Mouse (Mus musculus) liver, adult 2 months (tissue): ENCODE measurements around the gene 1700001K19Rik. TPM values are rescaled to one million over a fixed set of nuclear protein-coding genes. Genes with fewer than 3 reads are reported as not detected.
A peak's percentile ranks its signal among the peaks of the same experiment; 100 is the strongest.
"Not testable (repeated sequence)": the region's sequence is repeated elsewhere in the genome, so short reads cannot be mapped to it uniquely, and the experiment has no call there.

Source experiments
- DNase-seq: peaks from one replicate; pipeline ENCODE4 v3.0.0-alpha.2; 2011; ENCODE audit warnings: low read depth, low spot score; ENCODE audit errors: extremely low read depth
- H3K27ac ChIP-seq: fragments of 200-500 bp; replicated peaks from 2 replicates; pipeline ENCODE4 v1.5.1; 2012; ENCODE audit warnings: low read depth, mild to moderate bottlenecking, control low read depth, inconsistent platforms, low read length; ENCODE audit not compliant: insufficient read depth
- H3K27me3 ChIP-seq: fragments of 200-500 bp; 2 replicates; pipeline ENCODE4 v1.6.1; 2012; ENCODE audit warnings: mild to moderate bottlenecking, moderate library complexity, low read length, inconsistent platforms; ENCODE audit not compliant: control insufficient read depth, insufficient read depth
- H3K36me3 ChIP-seq: fragments of 200-500 bp; 2 replicates; pipeline ENCODE4 v1.6.1; 2012; ENCODE audit warnings: low read length, inconsistent platforms; ENCODE audit not compliant: control insufficient read depth, insufficient read depth
- H3K4me1 ChIP-seq: fragments of 200-500 bp; 2 replicates; pipeline ENCODE4 v1.6.1; 2011; ENCODE audit warnings: low read length; ENCODE audit not compliant: control insufficient read depth, insufficient read depth
- H3K4me3 ChIP-seq: fragments of 200-500 bp; 2 replicates; pipeline ENCODE4 v1.5.1; 2011; ENCODE audit warnings: low read depth, mild to moderate bottlenecking, control low read depth, low read length, moderate library complexity; ENCODE audit not compliant: insufficient read depth
- H3K79me2 ChIP-seq: fragments of 200-500 bp; 2 replicates; pipeline ENCODE4 v1.6.1; 2012; ENCODE audit warnings: inconsistent platforms, mild to moderate bottlenecking, low read length, moderate library complexity; ENCODE audit not compliant: control insufficient read depth, insufficient read depth
- H3K9ac ChIP-seq: fragments of 200-500 bp; 2 replicates; pipeline ENCODE4 v1.6.1; 2012; ENCODE audit warnings: low read depth, mild to moderate bottlenecking, control low read depth, inconsistent platforms, low read length
- CTCF ChIP-seq: fragments of 200-500 bp; IDR thresholded peaks from 2 replicates; pipeline ENCODE4 v1.5.1; 2011; ENCODE audit warnings: low read depth, low read length, control low read depth
- POLR2A ChIP-seq: fragments of 200-500 bp; IDR thresholded peaks from 2 replicates; pipeline ENCODE4 v1.6.1; 2011; ENCODE audit warnings: low read length, control low read depth; ENCODE audit not compliant: insufficient read depth; ENCODE audit errors: extremely low read depth
- WGBS: fragments of 180-500 bp; shearing (Covaris S2); methylation state at CpG from one replicate; pipeline ENCODE4 v1.1.7; 2018; 5-methylcytosine and 5-hydroxymethylcytosine counted together
- polyA plus RNA-seq: library from polyadenylated mRNA; depleted of rRNA; stranded (reverse); fragments of >200 nt; gene quantifications from 2 replicates; pipeline ENCODE4 v1.2.3, GENCODE M21; 2012
- total RNA-seq: library from RNA; depleted of rRNA; stranded (reverse); fragments of >200 nt; gene quantifications from 2 replicates; pipeline ENCODE4 v1.2.3, GENCODE M21; 2014

The 1700001K19Rik gene
- total and polyA plus RNA-seq, 2 experiments, result not detected

- TF ChIP-seq POLR2A (no peak), CTCF (no peak)
- no peak for DNase-seq
- no peak overlapping the region for H3K9ac ChIP-seq
- H3K79me2 ChIP-seq, result 0 out of 2 replicates have a peak, but pooled peaks cover 5% of the 10 kb centered on the region
- H3K4me1 ChIP-seq, result peaks cover 11% of the 10 kb centered on the region; the same call in 1 of the 2 replicates
- H3K36me3 ChIP-seq, result peaks cover 12% of the 10 kb centered on the region
- H3K4me3 ChIP-seq, result no peak overlapping the region
- no peaks in the 10 kb centered on the region for H3K27me3 ChIP-seq
- 93% methylated on average over 1 of the region's 1 CpGs for WGBS
- no peak overlapping the region for H3K27ac ChIP-seq
These were observed 15.7 kb upstream of the 1700001K19Rik start for GRCm38 (mm10) chr12:110698080-110698479.

- Histone ChIP-seq H3K79me2 (0 out of 2 replicates have a peak, but pooled peaks cover 5% of the 10 kb centered on the region), H3K4me1 (peaks cover 11% of the 10 kb centered on the region; the same call in 1 of the 2 replicates), H3K4me3 (no peak overlapping the region), H3K27me3 (no peaks in the 10 kb centered on the region), H3K27ac (no peak overlapping the region), H3K36me3 (peaks cover 17% of the 10 kb centered on the region), H3K9ac (no peak overlapping the region)
- no peak for DNase-seq
- WGBS, result 67% methylated on average over 5 of the region's 5 CpGs
- TF ChIP-seq POLR2A (no peak), CTCF (no peak)
These were observed 15.0 kb upstream of the 1700001K19Rik start for GRCm38 (mm10) chr12:110697457-110697856.

DNA sequence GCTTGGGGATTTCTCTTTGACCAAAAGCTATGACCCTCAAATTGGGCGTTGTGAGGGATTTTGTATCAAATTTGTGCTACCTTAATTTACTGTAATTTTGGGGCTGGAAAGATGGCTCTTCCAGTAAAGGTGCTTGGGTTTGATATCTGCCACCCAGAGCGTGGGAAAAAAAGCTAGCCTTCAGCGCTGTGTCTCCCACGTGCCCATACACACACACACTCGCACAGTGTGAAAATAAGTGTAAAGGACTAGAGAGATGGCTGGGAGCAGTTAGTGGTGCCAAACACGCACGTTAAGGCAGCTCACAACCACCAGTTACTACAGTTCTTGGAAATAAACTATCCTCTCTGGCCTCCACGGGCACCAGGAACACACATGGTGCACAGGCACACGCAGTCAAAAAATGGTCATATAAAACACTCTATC lies 14.6 kb upstream of the 1700001K19Rik start:
- Histone ChIP-seq H3K27me3 (no peaks in the 10 kb centered on the region), H3K36me3 (peaks cover 19% of the 10 kb centered on the region), H3K4me3 (peak overlapping the region; percentile 89), H3K79me2 (0 out of 2 replicates have a peak, but pooled peaks cover 5% of the 10 kb centered on the region), H3K4me1 (peaks cover 11% of the 10 kb centered on the region; the same call in 1 of the 2 replicates), H3K27ac (peak overlapping the region; percentile 66; the same call in 1 of the 2 replicates), H3K9ac (peak overlapping the region; percentile 86)
- whole genome bisulfite sequencing, result 55% methylated on average over 9 of the region's 9 CpGs
- DNase-seq, result no peak
- TF ChIP-seq CTCF (no peak), POLR2A (no peak)

GRCm38 (mm10) chr12:110696173-110696974 lies 14.0 kb upstream of the 1700001K19Rik start:
- Histone ChIP-seq H3K4me3 (peak overlapping the region; percentile 89), H3K27ac (peak overlapping the region; percentile 82), H3K36me3 (peaks cover 24% of the 10 kb centered on the region), H3K79me2 (0 out of 2 replicates have a peak, but pooled peaks cover 5% of the 10 kb centered on the region), H3K27me3 (no peaks in the 10 kb centered on the region), H3K9ac (peak overlapping the region; percentile 98), H3K4me1 (peaks cover 11% of the 10 kb centered on the region; the same call in 1 of the 2 replicates)
- peak; percentile 66 for DNase-seq
- under 1% methylated on average over 89 of the region's 89 CpGs for WGBS
- TF ChIP-seq POLR2A (peak; percentile 99), CTCF (no peak)

DNA sequence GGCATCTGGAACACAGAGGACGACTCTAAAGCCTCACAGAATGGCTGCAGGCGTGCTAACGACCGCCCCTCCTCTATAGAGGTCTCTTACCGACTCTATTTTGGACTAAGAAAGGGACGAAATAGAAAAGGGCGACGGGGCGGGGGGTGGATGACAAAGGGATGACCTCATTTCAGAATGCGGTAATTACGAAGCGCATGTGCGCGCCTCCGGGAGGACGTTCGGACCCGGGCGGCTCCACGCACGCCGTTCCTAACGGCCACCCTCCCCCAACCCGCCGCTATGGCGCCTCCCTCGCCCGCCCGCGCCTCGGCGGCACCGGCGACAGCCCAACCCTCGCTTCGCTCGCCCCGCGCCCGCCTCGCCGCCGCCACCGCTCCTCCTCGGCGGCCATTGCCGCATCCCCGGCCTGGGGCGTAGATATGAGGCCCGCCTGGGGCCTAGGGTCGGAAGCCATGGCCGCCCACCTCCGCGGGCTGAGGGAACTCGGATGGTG lies 13.3 kb upstream of the 1700001K19Rik start:
- peak overlapping the region; percentile 98 for H3K9ac ChIP-seq
- TF ChIP-seq CTCF (no peak), POLR2A (no peak)
- H3K27ac ChIP-seq, result peak overlapping the region; percentile 82
- 0 out of 2 replicates have a peak, but pooled peaks cover 5% of the 10 kb centered on the region for H3K79me2 ChIP-seq
- no peaks in the 10 kb centered on the region for H3K27me3 ChIP-seq
- H3K36me3 ChIP-seq, result peaks cover 26% of the 10 kb centered on the region
- DNase-seq, result no peak
- peak overlapping the region; percentile 76 for H3K4me3 ChIP-seq
- WGBS, result 1% methylated on average over 54 of the region's 55 CpGs
- peaks cover 11% of the 10 kb centered on the region; the same call in 1 of the 2 replicates for H3K4me1 ChIP-seq

DNA sequence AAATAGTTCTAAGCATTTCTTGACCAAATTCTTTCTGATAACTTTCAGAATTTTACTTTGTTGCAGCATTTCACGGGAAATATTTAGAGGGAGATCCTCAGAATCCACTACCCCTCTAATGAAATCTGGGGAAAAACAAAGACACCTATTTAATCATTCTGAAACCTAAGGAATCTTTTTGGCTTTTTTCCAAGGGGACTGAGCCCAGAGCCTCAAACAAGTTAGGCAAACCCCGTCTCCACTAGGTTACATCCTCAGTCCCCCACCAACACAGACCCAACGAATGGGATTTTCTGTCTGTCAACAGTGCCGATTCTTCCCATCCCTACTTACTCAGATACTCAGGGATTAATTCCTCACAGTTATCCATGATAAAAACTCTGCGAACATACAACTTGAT lies 11.0 kb upstream of the 1700001K19Rik start:
- 81% methylated on average over 5 of the region's 5 CpGs for WGBS
- not testable (repeated sequence) for DNase-seq, H3K79me2 ChIP-seq, H3K27ac ChIP-seq, H3K4me3 ChIP-seq, H3K9ac ChIP-seq, H3K27me3 ChIP-seq
- Histone ChIP-seq H3K36me3 (peaks cover 37% of the 10 kb centered on the region), H3K4me1 (peaks cover 11% of the 10 kb centered on the region; the same call in 1 of the 2 replicates)
